Mouse (Mus musculus) ovary, adult 2 months (tissue): ENCODE measurements around the gene Lrrc32. TPM values are rescaled to one million over a fixed set of nuclear protein-coding genes. Genes with fewer than 3 reads are reported as not detected.

Source experiments
- polyA plus RNA-seq: library from polyadenylated mRNA; depleted of rRNA; stranded (reverse); fragments of >200 nt; gene quantifications from 2 replicates; pipeline ENCODE4 v1.2.3, GENCODE M21; 2012; rRNA removed

Gene Lrrc32
- polyA plus RNA-seq: 32.9 and 33.8 TPM in 2 replicates

GRCm38 (mm10) chr7:98489131-98489530, at the start of gene Lrrc32:
Lrrc32 (plus strand) TSS chr7:98489283.

GRCm38 (mm10) chr7:98439956-98440466, 49.1 kb upstream of the Lrrc32 start, which contains the start of gene Gucy2d:
Gucy2d (plus strand) TSS chr7:98440416.

Other genes with a start within 250 kb of the Lrrc32 start
- 10.7 and 11.3 TPM in 2 replicates for gene Acer3, start 168.1 kb upstream of the Lrrc32 start, polyA plus RNA-seq
- 30.5 and 36.9 TPM in 2 replicates for gene Tsku, start 128.0 kb upstream of the Lrrc32 start, polyA plus RNA-seq
- 0.21 TPM in 1 of 2 replicates, not detected in the other for gene Gucy2d, start 48.9 kb upstream of the Lrrc32 start, polyA plus RNA-seq
- gene Emsy, start 167.5 kb downstream of the Lrrc32 start, polyA plus RNA-seq: 15.8 and 20.9 TPM in 2 replicates
- 10.2 and 10.3 TPM in 2 replicates for gene Thap12, start 213.8 kb downstream of the Lrrc32 start, polyA plus RNA-seq